Mouse (Mus musculus) retina, embryonic 14.5 days (tissue): ENCODE data around the gene H2afx.
"Not testable (repeated sequence)": the region's sequence is repeated elsewhere in the genome, so short reads cannot be mapped to it uniquely, and the experiment has no call there.

ENCODE experiments used
- DNase-seq: peaks from one replicate; pipeline ENCODE4 v3.0.0-alpha.2; 2015; ENCODE audit warnings: low spot score

The H2afx gene

GRCm38 (mm10) chr9:44341487-44341886 lies 7.0 kb downstream of the H2afx start:
- DNase-seq, result no peak

GRCm38 (mm10) chr9:44342173-44342572 lies 7.7 kb downstream of the H2afx start:
- DNase-seq, result no peak

- no peak for DNase-seq
These were observed 8.1 kb downstream of the H2afx start for GRCm38 (mm10) chr9:44342605-44343004.

- DNase-seq, result no peak
These were observed 8.8 kb downstream of the H2afx start for GRCm38 (mm10) chr9:44343290-44343689.

GRCm38 (mm10) chr9:44343781-44344421 lies 9.4 kb downstream of the H2afx start, which contains the start of gene Hmbs:
Gene Hmbs (minus strand): TSS chr9:44344228.
- peak; percentile 90 for DNase-seq

GRCm38 (mm10) chr9:44345570-44346433 lies 11.3 kb downstream of the H2afx start:
- no peak for DNase-seq

- DNase-seq, result no peak
These were observed 12.7 kb downstream of the H2afx start for GRCm38 (mm10) chr9:44347166-44347565.

GRCm38 (mm10) chr9:44347621-44348020 lies 13.1 kb downstream of the H2afx start:
- DNase-seq, result no peak

- no peak for DNase-seq
These were observed 14.1 kb downstream of the H2afx start for GRCm38 (mm10) chr9:44348546-44348945.

- no peak for DNase-seq
These were observed 16.9 kb downstream of the H2afx start for GRCm38 (mm10) chr9:44351396-44351795.

GRCm38 (mm10) chr9:44352337-44352736 lies 17.8 kb downstream of the H2afx start:
- no peak for DNase-seq

- DNase-seq, result no peak
These were observed 18.6 kb downstream of the H2afx start for GRCm38 (mm10) chr9:44353142-44353541.

- DNase-seq, result peak; percentile 54
These were observed 22.7 kb downstream of the H2afx start for GRCm38 (mm10) chr9:44357207-44357606.

GRCm38 (mm10) chr9:44361190-44361917 lies 26.9 kb downstream of the H2afx start, which contains the start of gene Vps11:
Gene Vps11 (minus strand): TSS chr9:44361670.
- DNase-seq, result peak; percentile 98

GRCm38 (mm10) chr9:44361931-44362330 lies 27.4 kb downstream of the H2afx start:
- DNase-seq, result not testable (repeated sequence)

GRCm38 (mm10) chr9:44364480-44364879 lies 30.0 kb downstream of the H2afx start:
- peak; percentile 57 for DNase-seq

GRCm38 (mm10) chr9:44373386-44373785 lies 38.9 kb downstream of the H2afx start:
- DNase-seq, result no peak

GRCm38 (mm10) chr9:44376141-44376540 lies 41.6 kb downstream of the H2afx start:
- DNase-seq, result no peak

GRCm38 (mm10) chr9:44377335-44377734 lies 42.8 kb downstream of the H2afx start:
- not testable (repeated sequence) for DNase-seq

GRCm38 (mm10) chr9:44378153-44378730 lies 43.7 kb downstream of the H2afx start:
- no peak for DNase-seq

GRCm38 (mm10) chr9:44379054-44379834 lies 44.8 kb downstream of the H2afx start, which contains the start of gene Hyou1:
Gene Hyou1 (plus strand): TSS chr9:44379490.
- DNase-seq, result peak; percentile 98
